28 mouse cellular contexts compared by ENCODE assay signal in genomic region chr10:100259235-100259900, GRCm38 (mm10).
DNase-seq lines count a peak whose midpoint lies in the region; ATAC-seq and TF ChIP-seq lines count a peak whose summit lies in the region.
"Had no signal": no experiment of that assay in that cellular context is flagged by ENCODE, and none has a peak within 500 bp of the region (broad histone marks: within the 10 kb centered on the region; RNA-seq: fewer than 3 reads in every experiment).

No protein-coding gene starts in this region.

- no peak overlapping the region for H3K27ac ChIP-seq in lung, embryonic 14.5 days (ENCODE audit: low read depth)
- H3K27ac ChIP-seq in hindbrain, postnatal 0 days: no peak overlapping the region
- H3K27ac ChIP-seq: embryonic facial prominence, embryonic 13.5 days; gastrocnemius, adult 2 months; heart, adult 2 months; hindbrain, embryonic 13.5 days; layer of hippocampus, adult 2 months; left cerebral cortex, adult 2 months; limb, embryonic 13.5 days; liver, embryonic 12.5 days had no signal

- ATAC-seq in lung, embryonic 14.5 days (ENCODE audit: insufficient read depth): peak; percentile 86
- no peak for ATAC-seq in hindbrain, postnatal 0 days
- ATAC-seq: forebrain, embryonic 16.5 days; liver, embryonic 12.5 days; liver, postnatal 0 days had no signal

- no peaks in the 10 kb centered on the region for H3K4me1 ChIP-seq in lung, embryonic 14.5 days (ENCODE audit: insufficient read depth)
- no peaks in the 10 kb centered on the region for H3K4me1 ChIP-seq in hindbrain, postnatal 0 days (ENCODE audit: insufficient read depth, low read length)
- H3K4me1 ChIP-seq: embryonic facial prominence, embryonic 13.5 days; heart, embryonic 12.5 days; hindbrain, embryonic 13.5 days; limb, embryonic 13.5 days; liver, embryonic 12.5 days had no signal

- H3K36me3 ChIP-seq in lung, embryonic 14.5 days (ENCODE audit: insufficient read depth): no peaks in the 10 kb centered on the region
- H3K36me3 ChIP-seq in hindbrain, postnatal 0 days (ENCODE audit: insufficient read depth, low read length): no peaks in the 10 kb centered on the region
- H3K36me3 ChIP-seq: embryonic facial prominence, embryonic 13.5 days; G1E; heart, embryonic 12.5 days; hindbrain, embryonic 13.5 days; limb, embryonic 13.5 days; liver, embryonic 12.5 days had no signal

- DNase-seq in adrenal gland, postnatal 10 days: peak; percentile 4
- DNase-seq in adrenal gland, postnatal 36 days: no peak
- peak; percentile 2 for DNase-seq in kidney, adult 9 months
- no peak for DNase-seq in kidney, postnatal 36 days
- DNase-seq in lung, embryonic 14.5 days: peak; percentile 82
- DNase-seq in lung, adult 18-20 months: no peak
- peak; percentile 17 for DNase-seq in embryo, embryonic 10.5 days (ENCODE audit: low spot score)
- no peak for DNase-seq in hindbrain, postnatal 0 days (ENCODE audit: low spot score)
- DNase-seq: adrenal gland, postnatal 14 days; cerebellum, adult 18-20 months; cerebellum, postnatal 10 days; gastrocnemius, adult 2 months; heart, adult 2 months; heart, postnatal 4 days; liver, postnatal 0 days; midbrain, embryonic 14.5 days; thymus, adult 18-20 months; thymus, postnatal 36 days had no signal

- H3K4me2 ChIP-seq in lung, embryonic 14.5 days: no peak overlapping the region
- no peak overlapping the region for H3K4me2 ChIP-seq in hindbrain, postnatal 0 days (ENCODE audit: low read depth, low read length)
- H3K4me2 ChIP-seq: embryonic facial prominence, embryonic 13.5 days; heart, embryonic 12.5 days; hindbrain, embryonic 13.5 days; limb, embryonic 13.5 days; liver, embryonic 12.5 days had no signal

- TF ChIP-seq CTCF in lung, embryonic 14.5 days (IDR thresholded peaks at IDR 0.05; ENCODE audit: low read depth): no peak
- no peak for TF ChIP-seq CTCF in hindbrain, postnatal 0 days (IDR thresholded peaks at IDR 0.05; ENCODE audit: low read depth)

- no peaks in the 10 kb centered on the region for H3K9me3 ChIP-seq in lung, embryonic 14.5 days (ENCODE audit: low read depth, low read length)
- H3K9me3 ChIP-seq in hindbrain, postnatal 0 days (ENCODE audit: low read length): no peaks in the 10 kb centered on the region
- H3K9me3 ChIP-seq: embryonic facial prominence, embryonic 13.5 days; heart, embryonic 12.5 days; hindbrain, embryonic 13.5 days; limb, embryonic 13.5 days; liver, embryonic 12.5 days had no signal

- no peak overlapping the region for H3K9ac ChIP-seq in lung, embryonic 14.5 days
- no peak overlapping the region for H3K9ac ChIP-seq in hindbrain, postnatal 0 days (replicated peaks; ENCODE audit: low read length)
- H3K9ac ChIP-seq: embryonic facial prominence, embryonic 13.5 days; heart, embryonic 12.5 days; hindbrain, embryonic 13.5 days; limb, embryonic 13.5 days; liver, embryonic 12.5 days; liver, postnatal 0 days had no signal

- H3K27me3 ChIP-seq in lung, embryonic 14.5 days (ENCODE audit: insufficient read depth, low read length): no peaks in the 10 kb centered on the region
- H3K27me3 ChIP-seq in hindbrain, postnatal 0 days (ENCODE audit: insufficient read depth, low read length): no peaks in the 10 kb centered on the region
- H3K27me3 ChIP-seq: embryonic facial prominence, embryonic 13.5 days; heart, embryonic 12.5 days; hindbrain, embryonic 13.5 days; limb, embryonic 13.5 days; liver, embryonic 12.5 days had no signal

- WGBS in lung, embryonic 14.5 days: 52% methylated on average over 4 of the region's 4 CpGs
- WGBS in hindbrain, postnatal 0 days: 68% methylated on average over 4 of the region's 4 CpGs

- no peak overlapping the region for H3K4me3 ChIP-seq in lung, embryonic 14.5 days (ENCODE audit: low read depth, low read length)
- no peak overlapping the region for H3K4me3 ChIP-seq in hindbrain, postnatal 0 days (ENCODE audit: low read length)
- H3K4me3 ChIP-seq: embryonic facial prominence, embryonic 13.5 days; erythroblast, embryonic 14.5 days; gastrocnemius, adult 2 months; heart, adult 2 months; heart, embryonic 12.5 days; hindbrain, embryonic 13.5 days; layer of hippocampus, adult 2 months; left cerebral cortex, adult 2 months; limb, embryonic 13.5 days; liver, embryonic 12.5 days had no signal

Comparison
In these comparisons a context has a peak if more than half of its experiments do, and no peak if none do; other contexts are left out.
1. DNase-seq: peak in adrenal gland, postnatal 10 days (single experiment), kidney, adult 9 months (single experiment), lung, embryonic 14.5 days (single experiment) and embryo, embryonic 10.5 days (single experiment); none in adrenal gland, postnatal 36 days (0 of 2), kidney, postnatal 36 days (0 of 2), lung, adult 18-20 months (0 of 2) and hindbrain, postnatal 0 days (single experiment).